Mouse (Mus musculus) olfactory bulb, adult 2 months (tissue): Measurements from ENCODE around the gene Glra1.

ENCODE experiments used
- CTCF ChIP-seq: fragments of 200-500 bp; IDR thresholded peaks from 2 replicates; pipeline ENCODE4 v1.5.1; 2012; ENCODE audit warnings: low read depth, mild to moderate bottlenecking, low read length, moderate library complexity; ENCODE audit not compliant: insufficient read depth
- POLR2A ChIP-seq: fragments of 200-500 bp; IDR thresholded peaks from 2 replicates; pipeline ENCODE4 v1.6.1; 2012; ENCODE audit warnings: mild to moderate bottlenecking, low read depth, low read length, moderate library complexity; ENCODE audit not compliant: insufficient read depth

DNA sequence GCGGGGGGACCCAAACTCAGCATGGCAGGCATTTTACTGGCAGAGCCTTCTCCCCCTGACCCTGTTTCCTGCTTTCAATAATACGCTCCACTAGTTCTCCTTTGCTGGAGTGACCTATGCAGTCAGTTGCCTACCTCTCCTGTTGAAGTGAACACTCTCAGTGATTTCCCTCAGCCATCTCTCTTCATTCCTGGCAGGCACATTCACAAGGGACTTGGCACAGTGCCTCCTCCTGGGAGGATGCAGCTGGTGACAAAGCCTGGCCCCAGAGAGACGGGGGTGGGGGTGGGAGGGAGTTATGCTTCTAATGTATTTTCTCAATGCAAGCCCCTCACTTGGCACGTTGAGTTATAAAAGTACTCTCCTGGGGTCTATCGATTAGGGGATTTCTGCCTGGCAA, 74.6 kb downstream of the Glra1 start:
- TF ChIP-seq CTCF (no peak), POLR2A (no peak)
